Mouse (Mus musculus) embryo, embryonic 10 days (tissue): ENCODE data around the gene Acoxl.
"Not testable (repeated sequence)": the region's sequence is repeated elsewhere in the genome, so short reads cannot be mapped to it uniquely, and the experiment has no call there.

Source experiments
- DNase-seq: peaks from one replicate; pipeline ENCODE4 v3.0.0-alpha.2; 2015; ENCODE audit warnings: low spot score

Gene Acoxl

GRCm38 (mm10) chr2:128078859-128079258, 240.2 kb downstream of the Acoxl start:
- DNase-seq: peak; percentile 64

GRCm38 (mm10) chr2:128079316-128079715, 240.6 kb downstream of the Acoxl start:
- no peak for DNase-seq

GRCm38 (mm10) chr2:128083844-128084243, 245.2 kb downstream of the Acoxl start:
- DNase-seq: peak; percentile 34

DNA sequence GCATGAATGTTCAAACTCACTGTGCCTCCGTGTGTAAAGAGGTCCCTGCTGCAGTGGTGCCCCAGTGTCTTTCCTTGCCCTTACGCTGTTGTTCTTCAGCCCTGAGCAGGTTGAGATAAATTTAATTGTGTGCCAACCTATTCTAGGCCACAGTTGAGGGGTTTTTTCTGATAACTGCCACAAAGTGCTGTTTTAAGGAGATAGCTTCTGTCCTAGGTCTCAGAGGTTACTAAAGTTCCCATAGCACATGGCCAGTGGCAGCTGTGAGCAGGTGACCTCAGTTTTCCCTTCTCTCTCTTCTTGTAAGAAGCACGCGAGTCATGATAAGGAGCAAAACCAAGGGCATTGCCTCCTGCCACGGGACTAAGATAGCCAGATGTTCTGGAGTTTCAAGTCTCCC, 245.9 kb downstream of the Acoxl start:
- DNase-seq: no peak

DNA sequence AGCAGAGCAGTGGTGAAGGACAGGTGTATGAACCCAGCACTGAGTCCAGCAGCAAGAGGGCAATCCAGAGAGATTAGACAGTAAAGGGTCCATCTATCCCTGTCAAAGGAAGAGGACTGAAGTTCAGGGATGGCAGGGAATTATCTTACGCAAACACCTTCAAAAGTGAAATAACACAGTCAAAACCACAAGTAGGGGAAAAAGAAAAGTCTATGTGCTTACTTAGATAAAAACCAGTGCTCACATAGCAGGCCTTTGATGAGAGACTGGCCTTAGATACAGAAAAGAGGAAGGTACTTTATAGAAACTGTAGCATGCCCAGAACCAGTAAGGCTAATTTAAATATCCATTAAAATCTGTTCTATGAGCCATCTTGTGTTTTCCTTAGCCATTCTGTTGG, 246.8 kb downstream of the Acoxl start:
- no peak for DNase-seq

GRCm38 (mm10) chr2:128086301-128086886, 247.7 kb downstream of the Acoxl start:
- no peak for DNase-seq

- DNase-seq: no peak
These were observed 248.4 kb downstream of the Acoxl start for GRCm38 (mm10) chr2:128086996-128087526.

DNA sequence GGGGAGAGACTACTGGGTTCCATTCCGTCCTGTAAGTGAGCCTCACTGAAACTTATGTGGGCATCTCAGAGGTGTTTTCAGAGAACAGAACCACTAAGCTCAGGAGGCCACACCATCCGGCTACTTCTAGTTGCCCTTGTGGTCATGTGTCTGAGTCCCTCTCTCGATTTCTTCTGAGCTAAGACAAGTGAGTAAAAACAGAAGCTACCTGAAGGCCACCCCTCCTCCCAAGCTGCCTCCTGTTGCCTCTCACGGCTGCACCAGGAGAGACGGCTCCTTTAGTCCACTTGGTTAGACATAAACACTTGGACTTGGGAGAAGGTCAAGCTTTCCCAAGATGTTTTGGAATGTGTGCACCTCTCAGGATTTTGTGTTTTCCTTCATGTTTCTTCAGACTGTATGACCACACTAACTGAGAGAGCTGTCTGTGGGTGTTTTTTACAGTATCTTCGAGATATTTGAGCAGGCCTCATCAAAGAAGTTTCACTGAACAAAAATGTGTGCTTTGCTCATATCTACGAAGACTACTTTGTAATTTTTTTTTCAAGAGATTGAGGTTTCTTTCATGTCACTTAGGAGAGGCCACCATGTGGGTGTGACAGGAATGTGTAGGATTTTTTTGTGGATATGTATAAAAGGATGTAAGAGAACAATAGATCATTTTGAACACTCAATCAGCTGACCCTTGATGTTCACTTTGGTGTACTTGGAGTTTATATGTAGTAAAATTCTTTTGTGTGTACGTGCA, 249.3 kb downstream of the Acoxl start:
- no peak for DNase-seq

GRCm38 (mm10) chr2:128090283-128090885, 251.7 kb downstream of the Acoxl start:
- no peak for DNase-seq

DNA sequence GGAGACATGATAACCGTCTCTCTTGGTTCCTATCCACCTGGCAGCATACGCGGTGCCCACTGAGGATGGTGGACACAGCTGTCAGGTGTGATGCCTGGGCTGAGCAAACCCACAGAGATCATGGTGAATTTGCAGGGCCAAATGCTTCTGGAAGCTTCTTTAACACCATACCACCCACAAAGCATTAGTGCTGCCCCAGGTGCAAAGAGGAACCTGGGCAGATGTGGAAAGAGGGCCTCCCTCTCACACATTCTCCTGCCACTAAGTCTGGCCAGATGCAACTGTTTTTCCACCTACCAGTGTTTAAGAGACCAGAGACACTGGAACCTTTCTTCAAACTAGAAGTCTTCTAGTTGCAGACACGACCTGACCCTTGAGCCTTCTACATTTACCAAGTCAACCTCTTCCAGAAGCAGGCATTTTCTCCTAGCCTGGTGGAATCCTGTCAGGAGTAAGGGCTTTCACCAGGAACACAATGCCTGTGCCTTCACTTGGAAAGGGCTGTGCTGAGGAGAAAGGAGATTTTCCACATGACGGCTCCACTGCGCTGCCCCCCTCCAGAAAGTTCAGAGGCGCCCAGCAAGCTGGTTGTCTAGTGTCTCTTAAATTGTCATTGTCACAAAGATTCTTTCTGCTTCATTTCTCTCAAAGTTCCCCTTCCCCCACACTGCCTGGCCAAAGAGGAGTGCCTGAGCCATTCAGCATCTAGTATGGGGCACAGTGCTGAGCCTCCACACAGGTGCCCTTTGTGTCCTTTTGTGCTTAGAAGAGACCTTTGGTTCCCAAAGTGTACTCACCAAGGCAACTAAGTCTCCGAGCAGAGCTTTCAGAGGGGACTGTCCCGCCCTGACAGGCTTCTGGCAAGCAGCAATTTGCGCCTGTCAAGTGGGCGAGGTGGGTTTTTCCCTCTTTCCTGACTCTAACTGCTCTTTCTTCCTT, 253.0 kb downstream of the Acoxl start:
- DNase-seq: peak; percentile 79

- DNase-seq: no peak
These were observed 253.8 kb downstream of the Acoxl start for GRCm38 (mm10) chr2:128092451-128092850.

- DNase-seq: no peak
These were observed 255.5 kb downstream of the Acoxl start for GRCm38 (mm10) chr2:128094196-128094595.

DNA sequence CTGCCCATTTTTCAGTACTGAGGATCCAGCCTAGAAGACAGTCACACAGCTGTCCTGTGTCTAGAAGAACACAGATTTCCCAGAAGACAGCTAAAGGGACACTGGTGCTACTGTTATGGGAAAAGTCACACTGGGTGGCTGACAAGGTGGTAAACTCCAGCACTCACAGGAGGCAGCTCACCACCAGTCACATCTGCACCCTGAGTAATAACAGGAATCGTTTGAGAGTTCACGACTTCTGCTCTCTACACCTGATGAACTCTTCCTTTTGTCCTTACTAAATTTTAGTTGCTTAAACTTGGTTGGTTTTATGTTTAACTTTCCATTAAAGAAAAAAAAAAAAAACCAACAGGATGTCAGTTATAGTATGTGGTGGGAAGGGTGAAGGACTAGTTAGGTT, 255.9 kb downstream of the Acoxl start:
- DNase-seq: no peak

- DNase-seq: no peak
These were observed 256.6 kb downstream of the Acoxl start for GRCm38 (mm10) chr2:128095270-128095669.

- no peak for DNase-seq
These were observed 257.4 kb downstream of the Acoxl start for GRCm38 (mm10) chr2:128096070-128096469.

GRCm38 (mm10) chr2:128098118-128098517, 259.4 kb downstream of the Acoxl start:
- DNase-seq: not testable (repeated sequence)

DNA sequence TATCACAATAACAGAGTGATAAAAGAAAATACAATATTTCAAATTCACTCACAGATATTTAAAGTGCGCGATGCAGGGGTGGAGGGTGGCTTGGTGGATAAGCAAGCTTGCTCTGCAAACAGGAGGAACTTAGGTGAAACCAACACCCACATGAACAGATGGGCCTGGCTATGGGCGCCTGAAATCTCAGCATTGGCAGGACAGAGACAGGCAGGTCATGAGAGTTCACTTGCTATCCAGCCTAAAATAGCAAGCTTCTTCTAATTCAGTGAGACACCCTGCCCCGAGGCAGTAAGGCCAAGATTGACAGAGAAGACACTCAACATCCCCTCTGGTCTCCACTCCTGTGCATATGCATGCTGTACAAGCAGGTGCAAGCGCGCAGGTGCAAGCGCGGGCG, 263.4 kb downstream of the Acoxl start:
- no peak for DNase-seq

DNA sequence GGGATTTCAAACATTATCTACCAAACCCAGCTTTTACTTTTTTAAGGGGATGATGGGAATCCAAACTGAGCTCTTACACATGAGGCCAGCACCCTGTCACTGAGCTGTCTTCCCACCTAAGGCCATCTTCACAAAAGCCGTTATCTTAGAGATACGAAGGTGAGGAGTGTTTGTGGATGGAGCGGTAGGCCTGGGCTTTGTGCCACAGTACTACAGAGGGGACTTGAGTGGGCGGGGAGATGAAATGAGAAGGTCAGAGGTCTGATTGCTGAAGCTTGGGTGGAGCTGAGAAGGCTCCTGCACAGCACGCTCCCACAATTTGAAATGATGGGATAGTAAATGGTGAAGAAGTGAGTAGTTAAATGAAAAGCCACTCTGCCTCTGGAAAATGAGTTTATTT, 266.1 kb downstream of the Acoxl start:
- no peak for DNase-seq

DNA sequence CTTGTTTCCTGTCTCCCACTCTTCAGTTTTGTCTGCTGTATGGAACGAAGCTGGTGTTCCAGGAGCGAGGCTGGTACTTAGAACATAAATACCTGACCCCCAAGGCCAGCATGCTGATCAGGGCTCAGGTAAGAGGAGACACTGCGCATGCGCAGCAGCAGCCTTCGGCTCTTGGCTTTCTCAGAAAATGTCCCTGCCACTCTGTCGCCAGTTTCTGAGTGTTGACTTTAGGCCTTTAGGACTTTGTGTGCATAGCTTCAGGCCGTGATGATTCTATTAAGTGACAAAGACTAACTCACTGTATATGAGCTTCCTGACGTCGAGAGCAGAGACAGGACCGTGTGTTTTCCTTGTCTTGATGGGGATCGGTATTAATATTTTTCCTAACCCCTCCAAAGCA, 267.0 kb downstream of the Acoxl start:
- no peak for DNase-seq

DNA sequence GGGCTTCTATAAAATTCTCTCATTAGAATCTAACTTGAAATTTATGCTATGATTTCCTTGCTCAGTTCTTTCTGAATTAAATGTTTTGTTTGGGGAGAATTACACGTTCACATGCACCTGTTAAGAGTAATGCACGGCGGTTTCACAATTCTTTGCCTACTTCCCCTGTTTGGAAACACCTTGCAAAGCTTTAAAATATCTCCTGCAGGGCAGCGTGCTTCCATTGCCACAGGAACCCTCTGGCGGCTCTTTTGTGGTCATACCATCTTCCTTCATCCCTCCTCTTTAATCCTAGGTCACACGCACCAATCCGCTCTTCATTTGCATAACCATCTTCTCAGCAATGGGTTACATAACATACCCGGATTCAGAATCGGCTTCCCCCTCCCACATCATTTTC, 272.9 kb downstream of the Acoxl start:
- DNase-seq: no peak

- DNase-seq: no peak
These were observed 275.9 kb downstream of the Acoxl start for GRCm38 (mm10) chr2:128114621-128115020.

- peak; percentile 76 for DNase-seq
These were observed 276.9 kb downstream of the Acoxl start for GRCm38 (mm10) chr2:128115579-128115978.
